Mouse (Mus musculus): ENCODE results near the gene Gm5105. TPM values are rescaled to one million over a fixed set of nuclear protein-coding genes. Genes with fewer than 3 reads are reported as not detected.

Gm5105 gene
- polyA plus RNA-seq, 1 experiment from 2014 or later: 0.27 TPM

- Histone ChIP-seq H3K9ac (no peak overlapping the region), H3K4me3 (no peak overlapping the region), H3K4me2 (no peak overlapping the region), H3K27ac (ENCODE audit: poor library complexity, severe bottlenecking) (peak overlapping the region; percentile 87), H3K9me3 (replicated peaks) (peaks cover 5% of the 10 kb centered on the region), H3K27me3 (replicated peaks) (no peaks in the 10 kb centered on the region), H3K36me3 (peaks cover 5% of the 10 kb centered on the region; the same call in 1 of the 2 replicates), H3K4me1 (replicated peaks) (peaks cover 50% of the 10 kb centered on the region)
- 88% methylated on average over 8 of the region's 8 CpGs for WGBS
- ATAC-seq (ENCODE audit: insufficient number of reproducible peaks, low FRiP score): no peak
These were observed 67.0 kb downstream of the Gm5105 start for GRCm38 (mm10) chr3:138000062-138000723.

DNA sequence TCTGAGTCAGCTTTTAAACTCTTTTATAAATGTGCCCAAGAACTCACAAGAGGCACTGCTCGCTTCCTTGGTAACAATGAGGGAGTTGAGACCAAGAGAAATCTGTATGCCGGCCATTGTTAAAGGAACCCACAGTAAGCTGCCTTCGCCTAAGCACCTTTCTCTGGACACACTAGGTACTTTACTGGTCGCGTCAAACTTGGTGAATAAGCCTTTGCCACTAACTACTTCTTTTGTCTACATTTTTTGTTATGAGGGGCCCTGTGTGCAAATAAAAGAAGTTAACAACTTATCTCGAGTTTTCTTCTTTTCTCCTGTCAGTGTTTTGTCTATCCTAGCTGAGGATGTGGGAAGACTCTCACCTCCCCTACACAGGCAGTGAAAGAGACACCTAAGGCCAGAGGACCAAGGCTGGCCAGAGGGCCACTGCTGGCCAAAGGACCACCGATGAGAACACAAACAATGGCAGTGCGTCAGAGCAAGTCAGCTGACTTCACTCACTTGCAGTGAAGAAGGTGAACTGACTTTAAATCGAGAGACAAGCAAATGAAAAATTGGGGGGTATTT lies 67.9 kb downstream of the Gm5105 start:
- no peak overlapping the region for H3K4me3 ChIP-seq
- H3K9ac ChIP-seq: no peak overlapping the region
- no peak overlapping the region for H3K4me2 ChIP-seq
- no peaks in the 10 kb centered on the region for H3K9me3 ChIP-seq (replicated peaks)
- WGBS: 81% methylated on average over 9 of the region's 9 CpGs
- no peaks in the 10 kb centered on the region for H3K27me3 ChIP-seq (replicated peaks)
- no peak for ATAC-seq (ENCODE audit: insufficient number of reproducible peaks, low FRiP score)
- H3K27ac ChIP-seq (ENCODE audit: poor library complexity, severe bottlenecking): peak overlapping the region; percentile 31; the same call in 1 of the 2 replicates
- peaks cover 50% of the 10 kb centered on the region for H3K4me1 ChIP-seq (replicated peaks)
- no peaks in the 10 kb centered on the region for H3K36me3 ChIP-seq

Other genes starting within 250 kb of the Gm5105 start
- gene H2afz, start 202.9 kb downstream of the Gm5105 start, polyA plus RNA-seq (2016; fragmentation: Nextera tagmentation; extraction: Ambion mirVana): 1,274 and 1,305 TPM in 2 replicates
- 14.1 and 15.0 TPM in 2 replicates for gene Dnajb14, start 199.7 kb downstream of the Gm5105 start, polyA plus RNA-seq (2016; fragmentation: Nextera tagmentation; extraction: Ambion mirVana)
- gene Lamtor3, start 148.9 kb downstream of the Gm5105 start, polyA plus RNA-seq (2016; fragmentation: Nextera tagmentation; extraction: Ambion mirVana): 86.3 and 92.0 TPM in 2 replicates
- gene Dapp1, start 85.8 kb downstream of the Gm5105 start, polyA plus RNA-seq (2016; fragmentation: Nextera tagmentation; extraction: Ambion mirVana): 14.8 and 15.1 TPM in 2 replicates
- 12.1 and 12.4 TPM in 2 replicates for gene 1110002E22Rik, start 2.3 kb downstream of the Gm5105 start, polyA plus RNA-seq (2016; fragmentation: Nextera tagmentation; extraction: Ambion mirVana)
- 12.8 and 14.5 TPM in 2 replicates for gene Trmt10a, start 76.1 kb upstream of the Gm5105 start, polyA plus RNA-seq (2016; fragmentation: Nextera tagmentation; extraction: Ambion mirVana)
- gene Mttp, start 77.6 kb upstream of the Gm5105 start, polyA plus RNA-seq (2016; fragmentation: Nextera tagmentation; extraction: Ambion mirVana): 8.4 and 9.0 TPM in 2 replicates
- not detected in 2 replicates for gene 4930579F01Rik, start 126.4 kb upstream of the Gm5105 start, polyA plus RNA-seq (2016; fragmentation: Nextera tagmentation; extraction: Ambion mirVana)
- not detected in 2 replicates for gene Adh7, start 150.4 kb upstream of the Gm5105 start, polyA plus RNA-seq (2016; fragmentation: Nextera tagmentation; extraction: Ambion mirVana)
- gene Adh1, start 193.6 kb upstream of the Gm5105 start, polyA plus RNA-seq (2016; fragmentation: Nextera tagmentation; extraction: Ambion mirVana): 1.4 and 1.6 TPM in 2 replicates
- gene Adh6a, start 245.9 kb upstream of the Gm5105 start, polyA plus RNA-seq (2016; fragmentation: Nextera tagmentation; extraction: Ambion mirVana): not detected in 2 replicates

Data from heart, embryonic 12.5 days (tissue).